Mouse (Mus musculus) stomach, embryonic 16.5 days (tissue): ENCODE data around the gene Vmn2r66. TPM values are rescaled to one million over a fixed set of nuclear protein-coding genes. Genes with fewer than 3 reads are reported as not detected.

ENCODE experiments used
- ATAC-seq: fragments of 200-750 bp; cut with Nextera tagmentation; 2 replicates; pipeline ENCODE4 v1.8.0; 2017; ENCODE audit warnings: moderate number of reproducible peaks, moderate TSS enrichment; ENCODE audit not compliant: insufficient read depth, low FRiP score
- H3K27ac ChIP-seq: fragments of 300-500 bp; sonication (generic); 2 replicates; pipeline ENCODE4 v1.5.1; 2014; ENCODE audit warnings: low read length
- H3K27me3 ChIP-seq: fragments of 300-500 bp; sonication (generic); 2 replicates; pipeline ENCODE4 v1.6.1; 2014; ENCODE audit warnings: low read length, control low read depth, mixed read lengths; ENCODE audit not compliant: control insufficient read depth, insufficient read depth
- H3K36me3 ChIP-seq: fragments of 300-500 bp; sonication (generic); 2 replicates; pipeline ENCODE4 v1.6.1; 2014; ENCODE audit warnings: low read length; ENCODE audit not compliant: control insufficient read depth, insufficient read depth
- H3K4me1 ChIP-seq: fragments of 300-500 bp; sonication (generic); 2 replicates; pipeline ENCODE4 v1.6.1; 2014; ENCODE audit warnings: low read length, control low read depth, mixed read lengths; ENCODE audit not compliant: control insufficient read depth, insufficient read depth
- H3K4me2 ChIP-seq: fragments of 300-500 bp; sonication (generic); 2 replicates; pipeline ENCODE4 v1.6.1; 2014; ENCODE audit warnings: low read depth, low read length, mixed read lengths
- H3K4me3 ChIP-seq: fragments of 300-500 bp; sonication (generic); replicated peaks from 2 replicates; pipeline ENCODE4 v1.5.1; 2014; ENCODE audit warnings: mild to moderate bottlenecking, low read length
- H3K9ac ChIP-seq: fragments of 300-500 bp; sonication (generic); 2 replicates; pipeline ENCODE4 v1.6.1; 2014; ENCODE audit warnings: low read length
- H3K9me3 ChIP-seq: fragments of 300-500 bp; sonication (generic); replicated peaks from 2 replicates; pipeline ENCODE4 v1.6.1; 2016; ENCODE audit warnings: low read length, control low read depth; ENCODE audit not compliant: control insufficient read depth
- WGBS: fragments of 180-500 bp; shearing (Covaris S2); extraction: QIAGEN DNeasy Blood & Tissue Kit; methylation state at CpG from one replicate; pipeline ENCODE4 v1.1.7; 2014; 5-methylcytosine and 5-hydroxymethylcytosine counted together
- polyA plus RNA-seq: library from polyadenylated mRNA; unstranded; fragments of >200 nt; fragmentation: Nextera tagmentation; extraction: Ambion mirVana; gene quantifications from 2 replicates; pipeline ENCODE4 v1.2.1, GENCODE M21; 2015

The Vmn2r66 gene
- polyA plus RNA-seq = not detected in 2 replicates

DNA sequence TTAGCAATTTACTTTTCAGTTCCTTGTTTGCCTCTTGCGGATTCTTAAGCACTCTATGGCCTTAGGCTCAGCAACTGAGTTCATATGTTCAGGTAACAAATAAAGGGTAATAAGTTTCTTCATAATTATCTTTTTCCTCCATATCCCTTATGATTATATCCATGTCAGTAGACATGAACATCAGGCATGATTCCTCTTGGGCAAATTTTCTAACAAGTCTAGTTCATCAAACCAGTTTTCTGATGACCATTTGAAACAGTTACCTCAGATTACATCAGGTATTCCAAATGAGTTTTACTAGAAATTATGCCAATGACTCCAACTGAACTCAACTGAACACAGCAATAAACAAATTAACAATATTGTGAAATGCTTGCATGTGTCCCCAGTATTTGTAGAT lies at the start of gene Vmn2r66:
Vmn2r66 (minus strand) TSS at position 101 of the 400 bp plus-strand sequence.
- H3K4me2 ChIP-seq = no peak within 1 kb of the TSS
- no peak within 1 kb of the TSS for H3K9ac ChIP-seq
- H3K36me3 ChIP-seq = no peaks in the 10 kb centered on the region
- no peaks in the 10 kb centered on the region for H3K4me1 ChIP-seq
- H3K27ac ChIP-seq = no peak within 1 kb of the TSS
- no peak for ATAC-seq
- 86% methylated on average over 1 of the region's 1 CpGs for WGBS
- no peaks in the 10 kb centered on the region for H3K9me3 ChIP-seq
- no peaks in the 10 kb centered on the region for H3K27me3 ChIP-seq
- no peak within 1 kb of the TSS for H3K4me3 ChIP-seq

DNA sequence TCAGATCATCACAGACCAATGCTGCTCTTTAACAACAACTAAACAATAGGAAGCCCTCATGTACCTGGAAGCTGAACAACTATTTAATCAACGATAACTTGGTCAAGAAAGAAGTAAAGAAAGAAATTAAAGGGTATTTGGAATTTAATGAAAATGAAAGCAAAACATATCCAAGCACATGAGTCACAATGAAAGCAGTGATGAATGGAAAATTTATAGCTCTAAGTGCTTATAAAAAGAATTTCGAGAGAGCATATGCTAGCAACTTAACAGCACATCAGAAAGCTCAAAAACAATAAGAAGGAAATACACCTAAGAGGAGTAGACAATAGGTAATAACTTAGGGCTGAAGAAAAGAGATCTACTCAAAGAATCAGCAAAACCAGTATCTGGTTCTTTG lies 15.4 kb downstream of the Vmn2r66 start:
- no peaks in the 10 kb centered on the region for H3K4me1 ChIP-seq
- no peak for ATAC-seq
- H3K4me3 ChIP-seq = no peak overlapping the region
- no peaks in the 10 kb centered on the region for H3K27me3 ChIP-seq
- H3K27ac ChIP-seq = no peak overlapping the region
- H3K9me3 ChIP-seq = no peaks in the 10 kb centered on the region
- H3K4me2 ChIP-seq = no peak overlapping the region
- H3K9ac ChIP-seq = no peak overlapping the region
- no peaks in the 10 kb centered on the region for H3K36me3 ChIP-seq
- WGBS = 78% methylated on average over 2 of the region's 2 CpGs

DNA sequence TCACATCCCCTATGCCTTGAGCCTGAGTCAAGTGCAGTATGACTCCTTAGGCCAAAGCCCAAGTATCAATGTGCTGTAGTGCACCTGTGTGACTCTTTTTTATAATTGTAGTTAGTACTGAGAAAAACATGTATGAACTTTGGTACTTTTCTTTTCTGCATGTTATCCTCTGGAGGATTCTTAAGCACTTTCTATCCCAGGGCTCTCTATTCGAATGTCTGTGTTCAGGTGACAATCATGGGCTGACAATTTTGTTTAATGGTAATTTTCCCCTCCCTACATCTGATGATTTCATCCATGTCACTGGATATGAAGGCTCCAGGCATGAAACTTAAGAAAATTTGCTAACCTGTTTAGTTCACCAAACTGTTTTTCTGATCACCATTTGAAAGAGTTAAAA lies 48.1 kb downstream of the Vmn2r66 start, which contains the start of gene Vmn2r65:
Vmn2r65 (minus strand) TSS at position 101 of the 400 bp plus-strand sequence.
- 54% methylated on average over 1 of the region's 1 CpGs for WGBS

More for the DNA sequence above, 48.1 kb downstream of the Vmn2r66 start, which contains the start of gene Vmn2r65:
- Histone ChIP-seq H3K9ac (no peak within 1 kb of the TSS), H3K4me1 (no peaks in the 10 kb centered on the region), H3K27me3 (no peaks in the 10 kb centered on the region), H3K9me3 (no peaks in the 10 kb centered on the region), H3K4me2 (no peak within 1 kb of the TSS), H3K36me3 (no peaks in the 10 kb centered on the region), H3K4me3 (no peak within 1 kb of the TSS), H3K27ac (no peak within 1 kb of the TSS)
- ATAC-seq = no peak

Other genes with a start within 250 kb of the Vmn2r66 start
- gene Olfr291, start 158.7 kb downstream of the Vmn2r66 start, polyA plus RNA-seq = not detected in 2 replicates
- not detected in 2 replicates for gene Vmn2r65, start 48.2 kb downstream of the Vmn2r66 start, polyA plus RNA-seq
- gene Vmn2r67, start 143.7 kb upstream of the Vmn2r66 start, polyA plus RNA-seq = not detected in 2 replicates
- gene Vmn2r68, start 225.5 kb upstream of the Vmn2r66 start, polyA plus RNA-seq = not detected in 2 replicates